Mouse (Mus musculus) adipose tissue, adult 10 weeks (tissue): ENCODE data around the gene Eno1. TPM values are rescaled to one million over a fixed set of nuclear protein-coding genes. Genes with fewer than 3 reads are reported as not detected.

Experiments used
- polyA plus RNA-seq: library from polyadenylated mRNA; stranded (reverse); fragments of 350-450 nt; fragmentation: Illumina TruSeq; extraction: RNeasy Lipid Tissue Mini Kit (QIAGEN cat#74804); gene quantifications from one replicate; pipeline ENCODE4 v1.2.3, GENCODE M21; 2014; ENCODE audit warnings: low read depth, low replicate concordance

Eno1 gene
- polyA plus RNA-seq: 314 TPM

DNA sequence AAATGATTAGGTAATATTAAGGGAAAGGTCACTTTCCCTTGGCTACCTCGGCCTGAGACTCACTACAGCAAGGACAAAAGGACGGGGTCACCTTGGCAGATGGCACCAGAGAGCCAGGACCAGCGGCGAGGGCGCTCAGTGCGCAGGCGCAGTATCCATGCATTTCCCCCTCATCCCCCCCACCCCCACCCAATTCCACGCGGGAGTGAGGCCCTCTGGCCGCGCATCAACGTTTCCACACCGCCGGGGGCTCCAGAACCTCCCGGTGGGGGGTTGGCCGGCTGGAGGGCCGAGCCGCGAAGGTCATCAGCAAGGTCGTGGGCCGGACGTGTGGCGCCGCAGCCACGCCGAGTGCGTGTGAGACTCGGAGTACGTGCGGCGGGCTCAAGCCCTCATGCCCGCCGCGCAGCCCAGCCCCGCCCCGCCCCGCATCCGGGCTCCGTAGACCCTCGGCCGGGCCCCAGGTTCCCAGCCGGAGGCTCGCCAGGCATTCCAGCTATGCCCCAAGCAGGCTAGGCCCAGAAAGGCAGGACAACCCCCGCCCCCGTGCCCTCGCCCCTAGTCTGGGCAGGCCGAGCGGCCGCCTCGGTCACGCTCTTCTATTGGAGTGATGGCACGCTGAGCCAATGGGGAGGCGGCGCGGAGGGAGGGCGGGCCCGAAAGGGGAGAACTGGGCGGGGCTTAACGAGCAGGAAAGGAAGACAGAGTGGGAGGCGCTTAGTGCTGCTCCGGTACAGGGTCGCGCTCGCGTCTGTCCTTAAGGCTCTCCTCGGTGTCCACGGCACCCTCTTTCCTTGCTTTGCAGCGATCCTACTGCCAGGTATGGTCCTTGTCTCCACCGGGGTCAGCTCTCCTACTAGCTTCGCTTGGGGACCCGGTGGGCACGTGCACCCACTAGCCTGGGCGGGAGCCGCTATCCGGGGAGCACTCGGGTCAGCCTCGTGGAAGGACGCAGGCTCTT lies at the start of gene Eno1:
Gene Eno1 (plus strand): TSS at position 201 of the 961 bp plus-strand sequence.

DNA sequence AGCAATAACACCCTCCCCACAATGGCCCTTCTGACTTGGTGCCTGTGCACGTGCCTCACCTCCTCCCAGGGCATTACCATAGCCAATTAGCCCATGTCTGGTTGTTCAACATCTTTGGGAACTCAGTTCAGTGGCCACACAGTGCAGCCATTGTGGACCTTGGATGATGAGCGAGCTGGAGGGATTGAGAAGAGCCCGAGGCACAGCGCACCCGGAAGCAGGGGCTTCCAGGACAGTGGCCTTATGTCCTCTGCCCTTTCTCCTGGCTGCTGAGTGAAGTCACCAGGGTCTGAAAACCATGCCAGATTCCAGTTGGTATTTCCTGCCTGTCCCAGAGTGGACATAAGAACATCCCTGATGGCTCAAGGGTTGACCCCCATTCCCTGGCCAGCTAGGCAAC lies 35.3 kb upstream of the Eno1 start, which contains the start of gene Car6:
Gene Car6 (minus strand): TSS at position 101 of the 400 bp plus-strand sequence.

DNA sequence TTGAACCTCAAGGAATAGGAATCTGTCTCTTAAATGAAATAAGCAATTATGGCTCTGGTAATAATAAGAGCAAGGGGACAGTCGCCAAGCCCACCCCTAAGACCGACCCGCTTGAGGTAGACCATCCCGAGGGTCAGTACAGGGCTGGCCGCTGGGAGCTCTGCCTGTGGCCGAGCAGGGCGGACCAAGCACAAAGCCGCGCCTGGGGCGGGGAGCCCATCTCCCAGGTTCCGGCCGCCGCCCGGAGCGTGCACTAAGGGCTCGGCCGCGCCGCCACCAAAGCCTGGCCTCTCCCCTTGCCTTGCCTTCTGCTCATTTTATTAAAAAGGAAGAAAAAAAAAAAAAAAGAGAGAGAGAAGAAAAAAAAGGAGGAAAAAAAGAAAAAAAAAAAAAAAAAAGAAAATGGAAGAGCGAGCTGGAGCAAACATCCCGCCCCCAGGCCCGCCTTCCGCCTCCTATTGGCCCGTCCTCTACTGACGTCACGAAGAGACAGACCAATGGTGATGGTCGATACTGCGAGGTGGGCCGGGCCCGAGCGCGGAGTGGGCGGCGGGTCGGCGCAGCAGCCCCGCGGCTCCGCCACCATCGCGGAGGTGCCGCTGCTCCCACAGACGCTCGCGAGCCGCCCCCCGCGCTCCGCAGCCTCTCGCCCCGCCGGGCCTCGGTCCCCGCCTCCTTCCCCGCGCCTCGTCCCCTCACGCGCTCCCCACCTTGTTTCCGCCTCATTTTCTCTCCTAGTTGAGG lies 44.7 kb downstream of the Eno1 start, which contains the start of gene Rere:
Gene Rere (plus strand): TSS at position 629 of the 744 bp plus-strand sequence.

Other genes starting within 250 kb of the Eno1 start
- 140 TPM for gene H6pd, start 227.7 kb upstream of the Eno1 start, polyA plus RNA-seq
- gene Gpr157, start 149.4 kb upstream of the Eno1 start, polyA plus RNA-seq: 6.5 TPM
- gene Slc2a5, start 117.4 kb upstream of the Eno1 start, polyA plus RNA-seq: 24.8 TPM
- not detected for gene Slc2a7, start 87.7 kb upstream of the Eno1 start, polyA plus RNA-seq
- gene Car6, start 35.4 kb upstream of the Eno1 start, polyA plus RNA-seq: not detected
- 61.4 TPM for gene Rere, start 44.9 kb downstream of the Eno1 start, polyA plus RNA-seq